Mouse (Mus musculus): ENCODE data around the gene Bcan.

DNA sequence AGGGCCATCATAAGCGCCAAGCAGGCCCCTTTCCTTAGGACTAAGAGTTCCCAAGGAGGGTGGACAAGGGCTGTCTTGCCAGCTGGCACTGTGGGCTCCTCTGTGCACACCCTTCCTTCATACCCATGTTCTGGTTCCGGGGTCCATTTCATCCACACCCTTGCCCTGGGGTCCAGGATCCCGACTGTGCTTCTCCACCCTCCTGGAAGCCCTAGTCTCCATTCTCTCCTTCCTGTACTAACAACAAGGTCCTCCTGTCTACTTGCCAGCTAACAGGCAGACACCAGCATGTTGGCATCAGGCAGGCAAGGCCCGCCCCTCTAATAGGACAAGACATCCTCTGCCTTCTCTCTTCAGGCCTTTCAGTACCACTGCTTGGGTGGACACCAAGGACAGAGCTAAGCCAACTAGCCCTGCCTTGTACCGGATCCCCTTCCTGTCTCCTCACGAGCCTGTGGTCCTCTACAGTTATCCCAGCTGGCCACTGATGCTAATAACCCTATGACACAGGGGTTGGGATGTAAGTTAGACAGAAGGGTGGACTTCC lies 18.7 kb downstream of the Bcan start:
- TF ChIP-seq EP300 (optimal IDR thresholded peaks at IDR 0.05) (no peak), CTCF (IDR thresholded peaks at IDR 0.05; ENCODE audit: low read depth) (no peak)
